Mouse (Mus musculus): ENCODE data around the gene Mkln1. TPM values are rescaled to one million over a fixed set of nuclear protein-coding genes. Genes with fewer than 3 reads are reported as not detected.
A peak's percentile ranks its signal among the peaks of the same experiment; 100 is the strongest.

The Mkln1 gene
- total RNA-seq, 2 experiments from 2014 or later, result 138 to 151 TPM

GRCm38 (mm10) chr6:31499836-31500235, 101.3 kb downstream of the Mkln1 start:
- intact Hi-C loops (cut with DNase I), result no loop called here
- DNase-seq (ENCODE audit: low spot score in 2 of 2), result no peak

- intact Hi-C loops (cut with DNase I), result no loop called here
- DNase-seq (ENCODE audit: low spot score in 2 of 2), result no peak
These were observed 101.7 kb downstream of the Mkln1 start for GRCm38 (mm10) chr6:31500260-31500659.

GRCm38 (mm10) chr6:31500691-31501090, 102.2 kb downstream of the Mkln1 start:
- intact Hi-C loops (cut with DNase I), result no loop called here
- DNase-seq (ENCODE audit: low spot score in 2 of 2), result no peak

- intact Hi-C loops (cut with DNase I), result no loop called here
- DNase-seq (ENCODE audit: low spot score in 2 of 2), result no peak
These were observed 104.1 kb downstream of the Mkln1 start for GRCm38 (mm10) chr6:31502614-31503013.

GRCm38 (mm10) chr6:31513726-31514125, 115.2 kb downstream of the Mkln1 start:
- intact Hi-C loops (cut with DNase I), result no loop called here
- DNase-seq (ENCODE audit: low spot score in 2 of 2), result no peak

GRCm38 (mm10) chr6:31517681-31518337, 119.3 kb downstream of the Mkln1 start:
- intact Hi-C loops (cut with DNase I), result no loop called here
- DNase-seq (ENCODE audit: low spot score in 2 of 2), result no peak

GRCm38 (mm10) chr6:31518338-31518698, 119.8 kb downstream of the Mkln1 start:
- intact Hi-C loops (cut with DNase I), result no loop called here
- DNase-seq (ENCODE audit: low spot score in 2 of 2), result no peak

GRCm38 (mm10) chr6:31519001-31519471, 120.5 kb downstream of the Mkln1 start:
- DNase-seq (ENCODE audit: low spot score in 2 of 2), result no peak
- intact Hi-C loops (cut with DNase I), result no loop called here

- no peak for DNase-seq (ENCODE audit: low spot score in 2 of 2)
- intact Hi-C loops (cut with DNase I), result no loop called here
These were observed 122.1 kb downstream of the Mkln1 start for GRCm38 (mm10) chr6:31520486-31521215.

GRCm38 (mm10) chr6:31521491-31522355, 123.2 kb downstream of the Mkln1 start:
- intact Hi-C loops (cut with DNase I), result no loop called here

GRCm38 (mm10) chr6:31522478-31522877, 123.9 kb downstream of the Mkln1 start:
- intact Hi-C loops (cut with DNase I), result no loop called here
- DNase-seq (ENCODE audit: low spot score in 2 of 2), result no peak

More at GRCm38 (mm10) chr6:31521491-31522355, 123.2 kb downstream of the Mkln1 start:
- no peak for DNase-seq (ENCODE audit: low spot score in 2 of 2)

- intact Hi-C loops (cut with DNase I), result no loop called here
- peak; percentile 58 to 59 for DNase-seq (ENCODE audit: low spot score in 2 of 2)
These were observed 124.5 kb downstream of the Mkln1 start for GRCm38 (mm10) chr6:31523039-31523438.

GRCm38 (mm10) chr6:31523657-31524056, 125.1 kb downstream of the Mkln1 start:
- intact Hi-C loops (cut with DNase I), result no loop called here
- no peak for DNase-seq (ENCODE audit: low spot score in 2 of 2)

GRCm38 (mm10) chr6:31524121-31524520, 125.6 kb downstream of the Mkln1 start:
- no peak for DNase-seq (ENCODE audit: low spot score in 2 of 2)
- intact Hi-C loops (cut with DNase I), result no loop called here

- DNase-seq (ENCODE audit: low spot score in 2 of 2), result no peak
- intact Hi-C loops (cut with DNase I), result loop anchor here (1.0 kb wide), 1 partner anchor 115 kb away; no protein-coding TSS in a partner anchor
These were observed 126.1 kb downstream of the Mkln1 start for GRCm38 (mm10) chr6:31524647-31525046.

GRCm38 (mm10) chr6:31525231-31525900, 126.8 kb downstream of the Mkln1 start:
- intact Hi-C loops (cut with DNase I), result loop anchor here (1.0 kb wide), 1 partner anchor 114 kb away; no protein-coding TSS in a partner anchor
- peak in 1 of 2 experiments; percentile 56 for DNase-seq (ENCODE audit: low spot score in 2 of 2)

GRCm38 (mm10) chr6:31526929-31527328, 128.4 kb downstream of the Mkln1 start:
- DNase-seq (ENCODE audit: low spot score in 2 of 2), result no peak
- intact Hi-C loops (cut with DNase I), result no loop called here

- peak in 1 of 2 experiments; percentile 52 for DNase-seq (ENCODE audit: low spot score in 2 of 2)
- intact Hi-C loops (cut with DNase I), result no loop called here
These were observed 129.4 kb downstream of the Mkln1 start for GRCm38 (mm10) chr6:31527897-31528296.

- intact Hi-C loops (cut with DNase I), result no loop called here
These were observed 129.8 kb downstream of the Mkln1 start for GRCm38 (mm10) chr6:31528339-31528738.

More at GRCm38 (mm10) chr6:31528339-31528738, 129.8 kb downstream of the Mkln1 start:
- DNase-seq (ENCODE audit: low spot score in 2 of 2), result no peak
